Mouse (Mus musculus): Measurements from ENCODE around the gene Fer1l5. TPM values are rescaled to one million over a fixed set of nuclear protein-coding genes. Genes with fewer than 3 reads are reported as not detected.

Gene Fer1l5
- not detected for total RNA-seq (2021)
- long read RNA-seq, experiment 1, result 0 reads
- long read RNA-seq, experiment 2, result 0 reads

GRCm38 (mm10) chr1:36371934-36372845 is at the start of gene Fer1l5:
Gene Fer1l5 (plus strand): TSS chr1:36372291.
- no peak for DNase-seq (ENCODE audit: low spot score)

GRCm38 (mm10) chr1:36323076-36323475 is 49.0 kb upstream of the Fer1l5 start:
- peak; percentile 55 for DNase-seq (ENCODE audit: low spot score)

GRCm38 (mm10) chr1:36323746-36324448 is 48.2 kb upstream of the Fer1l5 start:
- DNase-seq (ENCODE audit: low spot score), result peak; percentile 64

- DNase-seq (ENCODE audit: low spot score), result no peak
These were observed 46.2 kb upstream of the Fer1l5 start for GRCm38 (mm10) chr1:36325900-36326321.

- DNase-seq (ENCODE audit: low spot score), result no peak
These were observed 45.3 kb upstream of the Fer1l5 start for GRCm38 (mm10) chr1:36326815-36327214.

GRCm38 (mm10) chr1:36331743-36332142 is 40.3 kb upstream of the Fer1l5 start:
- DNase-seq (ENCODE audit: low spot score), result no peak

- DNase-seq (ENCODE audit: low spot score), result peak; percentile 30
These were observed 38.9 kb upstream of the Fer1l5 start for GRCm38 (mm10) chr1:36332955-36333887.

- DNase-seq (ENCODE audit: low spot score), result no peak
These were observed 29.5 kb upstream of the Fer1l5 start for GRCm38 (mm10) chr1:36342547-36342946.

GRCm38 (mm10) chr1:36352351-36352750 is 19.7 kb upstream of the Fer1l5 start:
- no peak for DNase-seq (ENCODE audit: low spot score)

GRCm38 (mm10) chr1:36356955-36357695 is 15.0 kb upstream of the Fer1l5 start:
- DNase-seq (ENCODE audit: low spot score), result no peak

GRCm38 (mm10) chr1:36367698-36368097 is 4.4 kb upstream of the Fer1l5 start:
- DNase-seq (ENCODE audit: low spot score), result no peak

GRCm38 (mm10) chr1:36368112-36368968 is 3.8 kb upstream of the Fer1l5 start:
- DNase-seq (ENCODE audit: low spot score), result peak; percentile 65

GRCm38 (mm10) chr1:36368969-36369645 is 3.0 kb upstream of the Fer1l5 start, which contains the start of gene Kansl3:
Gene Kansl3 (minus strand): TSS chr1:36369181.
- peak; percentile 85 for DNase-seq (ENCODE audit: low spot score)

- DNase-seq (ENCODE audit: low spot score), result no peak
These were observed 1.2 kb upstream of the Fer1l5 start for GRCm38 (mm10) chr1:36370918-36371317.

- DNase-seq (ENCODE audit: low spot score), result no peak
These were observed 6.8 kb downstream of the Fer1l5 start for GRCm38 (mm10) chr1:36378880-36379279.

- no peak for DNase-seq (ENCODE audit: low spot score)
These were observed 7.5 kb downstream of the Fer1l5 start for GRCm38 (mm10) chr1:36379582-36379981.

- DNase-seq (ENCODE audit: low spot score), result no peak
These were observed 24.9 kb downstream of the Fer1l5 start for GRCm38 (mm10) chr1:36397041-36397440.

- DNase-seq (ENCODE audit: low spot score), result no peak
These were observed 29.4 kb downstream of the Fer1l5 start for GRCm38 (mm10) chr1:36401509-36401908.

GRCm38 (mm10) chr1:36404531-36404930 is 32.4 kb downstream of the Fer1l5 start:
- DNase-seq (ENCODE audit: low spot score), result no peak

All from gastrocnemius, adult 18-20 months (tissue).